Mouse (Mus musculus) retina, embryonic 14.5 days (tissue): ENCODE results near the gene Pld3.
A peak's percentile ranks its signal among the peaks of the same experiment; 100 is the strongest.
"Not testable (repeated sequence)": the region's sequence is repeated elsewhere in the genome, so short reads cannot be mapped to it uniquely, and the experiment has no call there.

Experiments
- DNase-seq: peaks from one replicate; pipeline ENCODE4 v3.0.0-alpha.2; 2015; ENCODE audit warnings: low spot score

Pld3 gene

DNA sequence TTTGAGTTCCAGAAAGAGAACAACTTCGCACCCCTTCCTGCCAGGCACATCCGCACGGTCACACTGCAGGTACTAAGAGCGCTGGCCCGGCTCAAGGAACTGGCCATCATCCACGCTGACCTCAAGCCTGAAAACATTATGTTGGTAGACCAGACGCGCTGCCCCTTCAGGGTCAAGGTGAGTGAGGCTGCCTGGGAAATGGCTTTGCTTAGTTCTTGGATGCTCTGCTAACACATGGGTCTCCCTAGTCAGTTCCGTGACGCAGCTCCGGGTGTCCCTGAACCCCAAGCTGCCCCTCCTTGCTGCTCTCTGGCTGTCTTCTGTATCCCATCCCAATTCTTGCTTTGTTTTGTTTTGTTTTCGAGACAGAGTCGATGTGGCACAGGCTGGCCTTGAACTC, 29.2 kb downstream of the Pld3 start:
- DNase-seq = no peak

DNA sequence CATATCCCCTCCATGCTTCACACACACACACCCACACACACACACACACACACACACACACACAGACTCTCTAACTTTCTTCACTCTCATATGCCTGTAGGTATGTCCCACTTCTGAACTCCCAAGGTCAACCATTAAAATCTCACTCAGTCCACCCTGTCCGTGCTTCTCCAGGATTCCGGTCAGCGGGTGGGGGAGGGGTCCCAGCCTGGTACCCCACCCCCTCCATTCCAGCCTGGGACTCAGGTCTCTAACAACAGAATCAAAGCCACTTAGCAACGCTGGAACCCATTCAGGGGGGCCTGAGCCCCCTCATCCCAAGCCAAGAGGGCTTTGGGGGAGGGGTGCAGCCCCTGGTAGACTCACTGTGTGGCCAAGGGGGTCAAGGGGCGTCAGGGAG, 30.1 kb downstream of the Pld3 start, which contains the start of gene Hipk4:
Gene Hipk4 (plus strand): TSS at position 301 of the 400 bp plus-strand sequence.
- DNase-seq = no peak

DNA sequence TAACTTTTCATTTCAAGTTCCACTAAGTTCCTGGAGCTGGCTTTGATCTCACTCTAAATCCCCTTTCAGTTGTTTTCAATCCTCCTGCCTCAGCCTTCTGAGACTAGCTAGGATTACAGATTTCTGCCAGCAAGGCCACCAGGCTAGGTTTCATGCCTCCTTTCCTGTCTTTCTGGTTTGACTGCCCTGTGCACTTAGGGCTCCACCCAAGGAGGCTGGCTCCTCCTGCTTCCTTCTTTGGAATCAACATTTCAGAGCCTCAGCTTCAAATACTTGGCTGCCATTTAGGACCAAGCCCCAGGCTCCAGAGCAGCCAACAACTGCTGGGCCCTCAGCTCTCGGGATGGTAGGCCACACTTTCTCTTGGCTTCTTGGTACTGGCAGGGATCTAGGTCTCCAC, 32.4 kb downstream of the Pld3 start:
- DNase-seq = no peak

DNA sequence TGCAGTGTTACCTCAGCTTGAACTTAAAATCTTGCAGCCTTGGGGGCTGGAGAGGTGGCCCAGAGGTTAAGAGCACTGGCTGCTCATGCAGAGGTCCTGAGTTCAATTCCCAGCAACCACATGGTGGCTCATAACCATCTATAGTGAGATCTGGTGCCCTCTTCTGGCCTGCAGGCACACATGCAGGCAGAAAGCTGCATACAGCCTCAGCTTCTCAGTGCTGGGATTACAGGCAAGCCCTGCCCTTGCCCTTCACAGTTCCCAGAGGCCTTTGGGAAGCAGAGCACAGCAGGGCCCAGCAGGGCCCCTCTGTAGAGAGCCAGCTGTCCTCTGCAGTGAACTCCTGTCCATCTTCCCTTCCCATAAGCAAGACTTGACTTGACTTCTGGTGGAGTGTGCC, 32.9 kb downstream of the Pld3 start:
- no peak for DNase-seq

DNA sequence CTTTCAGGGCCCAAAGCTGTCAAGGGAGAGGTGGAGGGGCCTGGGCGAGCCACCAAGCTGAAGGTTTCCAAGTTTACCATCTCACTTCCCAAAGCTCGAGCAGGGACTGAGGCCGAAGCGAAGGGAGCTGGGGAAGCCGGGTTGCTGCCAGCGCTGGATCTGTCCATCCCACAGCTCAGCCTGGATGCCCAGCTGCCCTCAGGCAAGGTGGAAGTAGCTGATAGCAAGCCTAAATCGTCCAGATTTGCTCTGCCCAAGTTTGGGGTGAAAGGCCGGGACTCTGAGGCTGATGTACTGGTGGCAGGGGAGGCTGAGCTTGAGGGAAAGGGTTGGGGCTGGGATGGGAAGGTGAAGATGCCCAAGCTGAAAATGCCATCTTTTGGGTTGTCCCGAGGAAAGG, 34.7 kb downstream of the Pld3 start:
- no peak for DNase-seq

DNA sequence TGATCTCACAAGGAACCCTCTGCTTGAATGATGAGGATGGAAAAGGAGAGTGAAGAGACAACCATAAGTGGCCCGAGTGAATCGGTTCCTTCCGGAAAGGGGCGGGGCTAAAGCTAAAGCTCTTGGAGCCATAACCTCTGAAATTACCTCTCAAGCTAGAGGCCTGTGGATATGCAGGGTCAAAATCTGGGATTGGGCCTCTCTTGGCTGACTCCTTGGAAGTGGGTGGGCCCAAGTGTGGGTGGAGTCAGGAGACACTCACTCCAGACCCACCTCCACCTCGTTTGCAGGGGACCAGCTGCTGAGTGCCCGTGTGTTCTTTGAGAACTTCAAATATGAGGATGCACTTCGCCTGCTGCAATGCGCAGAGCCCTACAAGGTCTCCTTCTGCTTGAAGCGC, 38.1 kb downstream of the Pld3 start:
- DNase-seq = no peak

DNA sequence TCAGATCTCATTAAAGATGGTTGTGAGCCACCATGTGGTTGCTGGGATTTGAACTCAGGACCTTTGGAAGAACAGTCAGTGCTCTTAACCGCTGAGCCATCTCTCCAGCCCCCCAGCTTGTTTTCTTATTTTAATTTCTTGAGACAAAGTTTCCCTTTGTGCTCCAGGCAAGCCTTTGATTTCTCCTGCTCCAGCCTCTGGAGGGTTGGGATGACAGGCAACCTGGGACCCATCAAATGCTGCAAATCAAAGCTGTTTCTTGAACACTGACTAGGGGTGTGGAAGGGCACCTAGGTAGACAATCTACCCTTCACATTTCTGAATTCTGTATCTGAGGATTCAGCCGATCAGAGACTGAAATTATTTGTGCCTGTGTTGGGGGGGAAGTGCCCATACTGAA, 42.2 kb downstream of the Pld3 start:
- no peak for DNase-seq

DNA sequence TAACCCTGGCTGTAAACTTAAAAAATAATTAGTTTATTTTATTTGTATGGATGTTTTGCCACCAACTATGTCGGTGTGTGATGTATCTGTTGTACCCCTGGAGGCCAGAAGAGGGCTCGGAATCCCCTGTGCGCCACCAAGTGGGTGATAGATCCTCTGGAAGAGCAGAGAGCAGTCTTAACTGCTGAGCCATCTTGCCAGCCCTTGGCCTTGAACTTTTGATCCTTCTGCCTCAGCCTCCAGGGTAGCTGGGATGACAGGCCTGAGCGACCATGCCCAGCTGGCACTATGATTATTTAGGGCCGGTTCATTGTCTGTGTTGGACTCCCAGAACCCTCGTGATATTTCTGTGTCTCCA, 44.4 kb downstream of the Pld3 start:
- DNase-seq = peak; percentile 71

DNA sequence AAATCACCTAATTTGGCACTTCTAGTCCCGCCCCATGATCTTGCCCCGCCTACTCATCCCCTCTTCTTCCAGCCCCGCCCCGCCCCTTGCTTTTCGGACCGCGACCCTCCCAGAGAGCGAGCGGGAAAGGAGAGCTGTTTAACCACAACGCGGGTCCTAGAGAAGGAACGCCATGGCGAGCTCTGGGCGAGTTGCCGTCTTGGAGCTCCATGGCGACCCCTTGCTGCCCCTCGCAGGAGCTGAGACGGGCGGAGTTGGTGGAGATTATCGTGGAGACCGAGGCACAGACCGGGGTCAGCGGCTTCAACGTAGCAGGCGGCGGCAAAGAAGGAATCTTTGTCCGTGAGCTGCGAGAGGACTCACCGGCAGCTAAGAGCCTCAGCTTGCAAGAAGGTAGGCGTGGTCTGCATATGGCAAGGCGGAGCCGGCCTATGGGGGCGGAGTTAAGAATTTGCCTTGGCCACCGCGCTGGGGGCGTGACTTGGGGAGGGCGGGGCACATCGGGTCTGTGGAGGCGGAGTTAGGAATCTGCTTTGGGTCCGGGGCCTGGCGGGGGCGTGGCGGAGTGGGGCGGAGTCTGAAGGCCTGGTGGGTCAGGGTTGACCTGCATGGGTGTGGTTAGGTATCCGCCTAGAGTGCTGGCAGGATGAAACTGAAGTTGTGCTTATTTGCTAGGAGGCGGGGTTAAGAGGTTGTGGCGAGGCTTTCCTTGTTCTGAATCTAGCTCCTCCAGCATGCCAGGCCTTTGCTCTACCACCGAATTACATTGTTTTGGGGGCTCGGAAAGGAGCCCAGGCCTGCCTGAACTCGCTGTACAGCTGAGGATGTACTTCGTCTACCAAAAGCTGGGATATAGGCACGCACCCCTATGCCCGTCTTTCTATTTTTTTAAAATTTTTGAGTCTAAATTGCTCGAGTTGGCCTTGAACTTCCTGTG, 45.0 kb downstream of the Pld3 start:
- DNase-seq = peak; percentile 99

DNA sequence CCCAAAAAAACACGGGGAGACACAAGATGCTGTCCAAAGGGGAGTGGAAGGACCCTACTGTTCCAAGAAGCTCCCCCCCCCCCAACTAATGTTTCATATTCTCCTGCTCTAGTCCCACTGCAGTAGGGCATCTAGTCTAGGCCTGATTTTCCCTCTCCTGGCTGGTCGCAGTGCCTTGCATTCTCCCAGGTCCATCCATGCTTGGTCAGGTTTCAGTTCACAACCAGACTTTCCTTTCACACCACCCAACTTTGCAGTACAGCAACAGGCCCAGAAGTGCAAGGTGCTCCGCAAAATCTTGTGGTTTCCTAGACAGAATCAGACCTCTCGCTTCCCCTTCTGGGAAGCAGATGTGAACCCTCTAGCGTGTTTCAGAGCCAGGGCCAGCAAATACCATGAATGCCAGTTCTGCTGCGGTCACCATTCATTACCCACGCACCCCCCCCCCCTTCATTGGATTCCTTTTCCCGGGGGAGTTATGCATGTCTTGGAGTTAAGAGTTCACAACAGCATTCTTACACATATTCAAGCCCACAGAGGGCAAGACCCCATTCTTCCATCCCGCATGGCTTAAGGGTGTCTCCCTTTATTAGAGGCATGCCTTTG, 46.1 kb downstream of the Pld3 start:
- DNase-seq = no peak

DNA sequence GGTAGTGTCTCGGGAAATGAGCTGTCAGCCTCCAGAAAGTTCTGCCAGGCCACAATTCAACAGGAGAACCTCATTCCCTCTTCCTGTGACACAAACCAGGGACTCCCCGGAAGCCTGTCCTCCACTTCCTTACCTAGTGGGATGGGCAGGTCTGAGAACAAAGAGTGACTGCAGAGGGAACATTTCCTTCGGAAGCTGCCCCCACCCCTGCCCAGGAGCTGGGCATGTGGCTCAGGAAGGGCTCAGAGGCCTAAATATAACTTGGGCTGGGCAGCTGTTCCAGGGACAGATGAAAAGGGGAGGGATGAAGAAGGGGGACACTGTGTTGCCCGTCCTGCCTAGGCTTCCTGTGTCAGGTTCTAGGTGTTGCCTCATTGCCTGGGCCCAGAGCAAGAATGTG, 51.4 kb downstream of the Pld3 start:
- DNase-seq = no peak

DNA sequence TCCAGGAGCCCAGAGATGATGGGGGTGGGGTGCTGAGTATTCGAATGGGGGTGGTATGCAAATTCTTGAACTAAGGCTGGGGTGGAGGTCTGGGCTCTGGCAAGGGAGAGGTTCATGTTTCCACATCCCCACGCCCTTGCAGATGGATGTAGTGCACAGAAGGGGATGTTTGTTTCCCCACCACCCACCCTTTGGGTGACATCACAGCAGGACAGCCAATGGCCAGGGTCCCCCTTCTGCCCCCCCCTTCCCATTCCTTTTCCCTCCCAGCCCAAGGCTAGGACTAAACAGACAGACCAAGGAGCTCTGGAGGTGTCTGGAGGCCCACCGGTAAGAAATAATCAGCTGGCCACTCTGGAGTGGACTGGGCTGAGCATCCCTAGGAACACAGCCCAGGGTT, 54.0 kb downstream of the Pld3 start, which contains the start of gene Prx:
Gene Prx (plus strand): TSS at position 289 of the 400 bp plus-strand sequence.
- no peak for DNase-seq

DNA sequence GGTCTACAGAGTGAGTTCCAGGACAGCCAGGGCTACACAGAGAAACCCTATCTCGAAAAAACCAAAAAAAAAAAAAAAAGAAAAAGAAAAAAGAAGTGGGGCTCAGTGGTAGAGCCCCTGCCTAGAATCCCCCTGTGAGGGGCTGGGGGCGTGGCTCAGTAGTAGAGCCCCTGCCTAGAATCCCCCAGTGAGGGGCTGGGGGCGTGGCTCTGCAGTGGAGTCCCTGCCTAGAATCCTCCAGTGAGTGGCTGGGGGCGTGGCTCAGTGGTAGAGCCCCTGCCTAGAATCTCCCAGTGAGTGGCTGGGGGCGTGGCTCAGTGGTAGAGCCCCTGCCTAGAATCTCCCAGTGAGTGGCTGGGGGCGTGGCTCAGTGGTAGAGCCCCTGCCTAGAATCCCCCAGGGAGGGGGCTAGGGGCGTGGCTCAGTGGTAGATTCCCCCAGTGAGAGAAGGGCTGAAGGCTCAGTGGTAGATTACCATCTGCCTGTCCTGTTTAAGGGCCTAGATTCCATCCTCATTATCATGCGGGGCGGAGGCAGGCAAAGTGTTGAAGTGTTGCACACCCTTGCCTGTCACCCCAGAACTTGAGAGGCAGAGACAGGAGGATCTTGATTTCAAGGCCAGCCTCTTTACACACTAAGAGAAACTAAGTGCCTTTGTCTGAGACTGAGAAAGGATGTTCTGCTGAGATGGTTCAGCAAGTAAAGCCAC, 58.2 kb downstream of the Pld3 start:
- not testable (repeated sequence) for DNase-seq

DNA sequence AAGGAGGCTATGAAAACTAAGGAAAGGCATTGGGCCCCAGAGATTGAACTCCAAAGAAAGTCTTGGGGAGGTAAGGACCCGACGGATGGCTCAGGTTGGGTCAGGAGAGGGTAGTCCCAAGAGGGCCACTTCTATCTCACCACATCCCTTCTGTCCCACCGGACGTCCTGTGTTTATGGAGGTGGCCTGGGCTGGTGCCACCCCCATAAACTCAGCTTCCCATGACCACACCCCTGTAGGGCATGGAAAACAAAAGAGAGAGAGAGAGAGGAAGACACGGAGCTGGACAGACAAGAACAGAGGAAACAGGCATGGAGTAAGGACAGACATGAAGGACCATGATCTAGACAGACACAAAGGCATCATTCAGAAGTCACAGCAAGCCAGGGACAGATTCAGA, 59.6 kb downstream of the Pld3 start:
- no peak for DNase-seq

DNA sequence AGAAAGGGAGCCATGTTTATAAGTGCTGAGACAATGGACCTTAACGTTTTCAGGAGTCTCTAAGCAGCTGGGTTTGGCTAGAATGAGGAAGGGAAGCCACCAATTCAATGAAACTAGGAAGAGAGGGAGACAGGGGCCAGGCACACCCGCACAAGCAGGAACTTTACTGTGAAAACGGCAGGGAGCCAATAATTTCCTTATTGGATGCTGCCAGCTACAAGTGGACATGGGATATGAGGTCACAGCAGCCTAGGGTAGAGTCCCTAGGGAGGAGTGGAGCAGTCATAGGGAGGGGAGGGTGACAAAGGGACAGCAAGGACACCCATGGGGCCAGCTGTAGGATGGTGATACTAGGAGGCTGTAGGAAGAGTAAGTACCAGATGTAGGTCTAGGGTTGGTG, 60.0 kb downstream of the Pld3 start:
- DNase-seq = no peak

DNA sequence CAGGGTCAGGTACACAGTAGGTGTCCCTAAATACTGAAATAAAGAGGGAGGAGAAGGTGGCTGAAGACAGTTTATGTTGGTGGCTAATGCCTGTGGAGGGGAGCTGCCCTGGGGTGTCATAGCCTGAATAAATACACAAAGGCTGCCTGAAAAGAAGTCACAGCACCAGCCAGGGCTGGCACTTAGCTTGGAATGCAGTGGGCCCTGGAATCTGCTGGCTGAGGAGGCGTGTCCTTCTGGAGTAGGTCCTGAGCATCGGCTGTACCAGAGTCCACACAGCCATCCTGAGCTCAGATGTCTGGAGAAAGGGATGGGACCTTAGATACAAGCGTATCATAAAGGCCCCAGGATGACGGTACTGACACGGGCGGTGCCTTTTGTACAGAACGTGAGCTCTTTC, 61.2 kb downstream of the Pld3 start:
- no peak for DNase-seq

DNA sequence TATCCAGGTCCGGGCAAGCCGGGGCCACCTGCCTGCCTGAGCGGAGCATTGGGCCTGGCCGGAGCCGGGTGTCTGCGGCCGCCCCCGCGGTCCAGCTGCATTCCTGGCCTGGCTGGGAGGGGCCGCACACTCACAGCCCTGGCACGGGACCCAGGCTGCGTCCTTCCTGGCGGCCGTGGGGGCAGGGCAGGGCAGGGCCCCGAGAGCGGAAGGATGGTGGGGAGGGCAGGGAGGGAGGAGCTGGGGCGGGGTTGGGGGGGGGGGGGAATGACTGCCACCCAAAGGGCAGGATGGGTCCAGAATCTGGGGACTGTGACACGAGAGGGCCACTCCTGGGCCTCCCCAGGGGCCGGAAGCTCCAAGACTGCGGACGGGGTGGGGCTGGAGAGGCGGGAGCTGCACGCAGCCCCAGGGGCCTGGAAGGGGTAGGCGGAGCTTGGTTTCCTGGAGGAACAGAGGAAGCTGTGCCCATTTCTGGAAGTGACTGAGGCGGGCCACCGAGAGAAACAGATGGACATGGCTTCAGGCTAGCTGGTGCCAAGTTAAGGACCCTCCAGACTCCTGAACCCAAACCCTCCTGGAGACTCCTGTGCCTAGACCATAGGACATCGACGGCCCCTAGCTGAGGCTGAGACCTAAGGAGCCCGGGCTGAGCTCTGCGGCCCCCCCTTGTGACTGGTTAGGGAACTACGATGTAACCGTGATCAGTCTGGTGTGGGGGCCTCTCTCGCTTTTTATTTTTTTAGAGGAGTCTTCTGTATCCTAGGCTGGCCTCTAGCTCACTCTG, 62.3 kb downstream of the Pld3 start:
- peak; percentile 79 for DNase-seq

DNA sequence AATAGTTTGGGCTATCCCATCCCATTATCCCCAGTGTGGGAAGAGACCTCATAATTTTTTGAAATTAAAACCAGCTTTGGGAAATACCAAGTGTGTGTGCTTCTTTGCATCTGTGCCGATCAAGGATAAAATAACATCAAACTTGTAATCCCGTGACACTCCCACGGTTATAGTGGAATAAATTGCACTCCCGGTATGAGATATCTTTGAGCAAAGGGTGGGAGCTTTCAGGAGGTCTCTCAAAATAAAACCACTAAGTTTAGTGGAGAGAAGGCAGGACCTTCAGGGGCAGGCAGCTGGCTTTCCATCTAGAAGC, 62.8 kb downstream of the Pld3 start:
- no peak for DNase-seq

DNA sequence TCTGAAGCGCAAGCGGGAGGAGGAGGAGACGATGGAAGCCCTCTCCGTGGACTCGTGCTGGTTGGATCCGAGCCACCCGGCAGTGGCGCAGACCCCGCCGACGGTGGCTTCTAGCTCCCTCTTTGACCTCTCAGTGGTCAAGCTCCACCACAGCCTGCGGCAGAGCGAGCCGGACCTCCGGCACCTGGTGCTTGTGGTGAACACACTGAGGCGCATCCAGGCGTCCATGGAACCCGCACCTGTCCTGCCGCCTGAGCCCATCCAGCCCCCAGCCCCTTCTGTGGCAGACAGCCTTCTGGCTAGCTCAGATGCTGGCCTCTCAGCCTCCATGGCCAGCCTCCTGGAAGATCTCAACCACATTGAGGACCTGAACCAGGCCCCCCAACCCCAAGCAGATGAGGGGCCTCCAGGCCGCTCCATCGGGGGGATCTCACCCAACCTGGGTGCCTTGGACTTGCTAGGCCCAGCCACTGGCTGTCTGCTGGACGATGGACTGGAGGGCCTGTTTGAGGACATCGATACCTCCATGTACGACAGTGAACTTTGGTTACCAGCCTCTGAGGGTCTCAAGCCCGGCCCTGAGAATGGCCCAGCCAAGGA, 63.6 kb downstream of the Pld3 start:
- no peak for DNase-seq

DNA sequence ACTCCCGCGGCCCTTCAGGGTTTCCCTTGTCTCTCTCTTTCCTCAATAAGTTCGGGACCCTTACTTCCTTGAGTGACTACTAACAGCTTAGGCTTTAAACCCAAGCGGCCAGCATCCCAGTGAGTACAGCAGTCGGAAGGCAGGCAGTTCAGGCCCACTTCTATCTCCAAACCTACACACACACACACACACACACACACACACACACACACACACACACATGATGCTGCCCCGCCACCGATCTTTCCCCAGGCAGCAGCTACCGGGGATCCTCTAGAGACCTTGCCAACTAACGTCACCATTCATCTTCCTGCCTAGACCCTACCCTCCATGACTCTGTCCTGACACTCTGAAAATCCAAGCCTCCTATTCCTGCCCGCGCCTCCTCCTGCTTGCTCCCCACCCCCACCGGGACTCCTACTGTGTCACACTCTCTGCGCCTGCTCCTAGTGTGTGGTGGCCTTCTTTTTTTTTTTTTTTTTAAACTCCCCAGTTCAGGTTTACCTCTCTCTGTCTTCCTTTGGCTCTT, 65.2 kb downstream of the Pld3 start:
- no peak for DNase-seq
